Mouse (Mus musculus): ENCODE results near the gene Vps72.

- TF ChIP-seq CTCF (conservative IDR thresholded peaks at IDR 0.05; ENCODE audit: low read length) (no peak), NANOG (IDR thresholded peaks at IDR 0.05; ENCODE audit: borderline replicate concordance, low read length) (no peak)
These were observed at the start of gene Vps72 for GRCm38 (mm10) chr3:95110911-95111726.

Data from E14TG2a.4 (cell line).